Mouse (Mus musculus) frontal cortex, postnatal 14 days (tissue): ENCODE measurements around the gene Mios.

ENCODE experiments used
- DNase-seq, 2 experiments: peaks; one replicate each; pipeline ENCODE4 v3.0.0; 2022; ENCODE audit warnings: low spot score in 2 of 2

Gene Mios

GRCm38 (mm10) chr6:8209047-8209865 lies at the start of gene Mios:
Gene Mios (plus strand): TSS chr6:8209222.
- DNase-seq: peak; percentile 68 to 70

DNA sequence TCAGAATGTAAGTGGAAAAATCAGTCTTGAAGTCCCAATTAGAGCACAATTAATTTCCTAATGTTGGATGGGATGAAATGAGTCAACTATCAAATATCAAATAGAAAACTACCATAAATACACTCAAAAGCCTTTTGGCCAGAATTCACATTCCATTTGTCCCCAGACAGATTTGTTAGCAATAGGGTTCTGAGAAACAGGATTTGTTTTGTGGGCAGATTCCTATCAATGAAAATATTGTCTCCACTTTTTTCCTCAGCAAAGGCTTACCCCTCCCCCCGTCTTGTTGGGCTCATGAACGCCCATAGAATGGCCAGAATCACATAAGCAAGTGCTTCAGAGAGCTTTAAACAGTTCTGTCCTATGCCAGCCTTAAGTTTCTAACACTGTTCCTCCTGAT lies 49.0 kb upstream of the Mios start:
- no peak for DNase-seq

GRCm38 (mm10) chr6:8164741-8165140 lies 44.3 kb upstream of the Mios start:
- DNase-seq: no peak

GRCm38 (mm10) chr6:8172101-8172500 lies 36.9 kb upstream of the Mios start:
- no peak for DNase-seq

GRCm38 (mm10) chr6:8174062-8174461 lies 35.0 kb upstream of the Mios start:
- no peak for DNase-seq

- DNase-seq: no peak
These were observed 33.7 kb upstream of the Mios start for GRCm38 (mm10) chr6:8175346-8175745.

DNA sequence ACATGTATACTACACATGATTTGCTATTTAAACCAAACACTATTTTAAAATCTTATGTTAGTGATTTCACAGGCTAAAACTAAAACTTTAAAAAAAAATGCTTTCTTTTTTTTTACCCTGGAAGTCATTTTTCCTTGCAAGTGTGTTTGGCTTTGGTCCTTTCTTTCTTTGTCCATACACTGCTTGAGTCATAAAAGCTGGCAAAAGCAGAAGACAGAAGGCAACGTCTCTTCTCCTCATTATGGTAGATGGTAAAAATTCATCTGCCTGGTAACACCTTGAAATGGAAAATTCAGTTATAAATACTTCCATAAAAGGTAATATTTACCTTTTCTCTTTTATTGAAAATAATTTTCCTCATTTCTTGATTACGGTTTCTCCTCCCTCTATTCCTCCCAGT lies 32.9 kb upstream of the Mios start:
- no peak for DNase-seq

- DNase-seq: no peak
These were observed 30.6 kb upstream of the Mios start for GRCm38 (mm10) chr6:8178397-8178941.

DNA sequence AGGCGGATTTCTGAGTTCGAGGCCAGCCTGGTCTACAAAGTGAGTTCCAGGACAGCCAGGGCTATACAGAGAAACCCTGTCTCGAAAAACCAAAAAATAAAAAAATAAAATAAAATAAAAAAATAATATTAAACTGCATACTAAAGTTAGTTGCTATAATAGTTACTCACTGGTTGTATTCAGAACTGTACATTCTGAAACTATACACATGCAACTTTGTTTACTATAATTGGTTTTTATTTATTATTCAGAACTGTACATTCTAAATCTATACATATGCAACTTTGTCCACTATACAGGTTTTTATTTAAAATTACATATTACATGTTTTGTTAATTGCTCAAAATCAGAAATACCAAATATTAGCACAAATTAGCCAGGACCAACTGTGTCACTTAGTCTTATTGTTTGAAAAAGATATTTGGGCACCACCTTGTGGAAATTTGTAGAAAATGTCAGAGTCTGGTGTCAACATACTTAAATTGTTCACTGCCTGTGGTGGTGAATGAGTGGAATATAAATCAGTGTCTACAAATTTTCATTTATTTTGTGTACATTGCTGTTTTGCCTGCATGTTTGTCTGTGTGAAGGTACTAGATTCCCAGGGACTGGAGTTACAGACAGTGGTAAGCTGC lies 20.3 kb upstream of the Mios start:
- DNase-seq: no peak

GRCm38 (mm10) chr6:8189917-8190316 lies 19.1 kb upstream of the Mios start:
- DNase-seq: no peak

GRCm38 (mm10) chr6:8192517-8192916 lies 16.5 kb upstream of the Mios start, which contains the start of gene Col28a1:
Gene Col28a1 (minus strand): TSS chr6:8192617.
- DNase-seq: no peak

GRCm38 (mm10) chr6:8209866-8210186 lies 804 bp downstream of the Mios start:
- no peak for DNase-seq

- no peak for DNase-seq
These were observed 1.6 kb downstream of the Mios start for GRCm38 (mm10) chr6:8210661-8211060.

- DNase-seq: no peak
These were observed 18.0 kb downstream of the Mios start for GRCm38 (mm10) chr6:8227035-8227434.

GRCm38 (mm10) chr6:8228596-8228995 lies 19.6 kb downstream of the Mios start:
- no peak for DNase-seq

GRCm38 (mm10) chr6:8258316-8258715 lies 49.3 kb downstream of the Mios start:
- DNase-seq: no peak

DNA sequence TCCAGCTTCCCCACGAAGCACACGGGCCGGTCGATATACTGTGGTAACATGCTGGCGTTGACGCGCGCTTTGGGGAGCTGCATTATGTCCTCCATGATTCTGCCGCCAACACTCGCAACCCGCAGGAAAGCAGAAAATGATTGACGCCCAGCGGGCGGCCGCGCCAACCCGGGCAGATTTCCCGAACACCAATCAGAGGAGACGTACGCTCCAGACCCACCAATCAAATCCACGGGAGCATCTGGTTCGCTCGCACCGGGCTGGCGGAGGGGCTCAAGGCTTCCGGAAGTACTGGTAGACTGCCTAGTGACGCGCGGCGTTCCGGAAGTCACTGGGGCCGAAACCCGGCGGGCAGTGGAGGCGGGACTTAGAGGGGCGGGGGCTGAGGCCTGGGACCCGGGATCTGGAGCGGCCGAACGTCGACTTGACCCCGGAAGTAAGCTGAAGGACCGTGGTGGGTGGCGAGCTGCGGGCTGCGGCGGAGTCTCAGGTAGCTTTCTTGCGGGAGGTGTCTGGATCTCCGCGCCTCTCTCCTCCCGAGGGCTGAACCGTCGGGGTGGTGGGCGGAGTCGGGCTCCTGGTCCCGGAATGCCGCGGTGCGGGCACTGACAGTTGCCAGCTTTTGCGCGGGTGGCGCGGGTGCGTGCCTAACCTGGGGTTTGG lies 50.1 kb downstream of the Mios start, which contains the start of the genes Rpa3, Umad1 and Gm45062:
TSS of gene Rpa3 (minus strand) at position 170 of the 663 bp plus-strand sequence.
TSS of gene Umad1 (plus strand) at position 285 of the 663 bp plus-strand sequence.
TSS of gene Gm45062 (plus strand) at position 447 of the 663 bp plus-strand sequence.
- peak; percentile 98 for DNase-seq

DNA sequence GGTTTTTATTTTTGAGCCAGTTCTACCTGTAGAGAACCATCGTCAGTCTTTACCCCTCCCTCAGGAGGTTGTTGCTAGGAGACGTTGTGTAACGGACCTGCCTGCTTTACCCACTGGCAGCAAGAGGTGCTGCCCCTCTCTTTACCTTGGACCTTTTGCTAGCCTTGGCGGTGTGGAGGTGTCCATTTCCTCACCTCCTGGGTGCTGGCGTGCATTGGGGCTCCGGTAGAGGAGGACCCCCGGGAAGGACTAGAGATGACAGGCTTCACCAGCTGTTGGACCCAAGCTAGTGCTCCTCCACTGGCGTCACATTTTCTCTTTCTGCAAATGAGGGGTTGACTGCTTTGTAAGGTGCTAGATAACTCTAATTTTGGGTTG lies 50.6 kb downstream of the Mios start:
- no peak for DNase-seq

GRCm38 (mm10) chr6:8271047-8271446 lies 62.0 kb downstream of the Mios start:
- no peak for DNase-seq

DNA sequence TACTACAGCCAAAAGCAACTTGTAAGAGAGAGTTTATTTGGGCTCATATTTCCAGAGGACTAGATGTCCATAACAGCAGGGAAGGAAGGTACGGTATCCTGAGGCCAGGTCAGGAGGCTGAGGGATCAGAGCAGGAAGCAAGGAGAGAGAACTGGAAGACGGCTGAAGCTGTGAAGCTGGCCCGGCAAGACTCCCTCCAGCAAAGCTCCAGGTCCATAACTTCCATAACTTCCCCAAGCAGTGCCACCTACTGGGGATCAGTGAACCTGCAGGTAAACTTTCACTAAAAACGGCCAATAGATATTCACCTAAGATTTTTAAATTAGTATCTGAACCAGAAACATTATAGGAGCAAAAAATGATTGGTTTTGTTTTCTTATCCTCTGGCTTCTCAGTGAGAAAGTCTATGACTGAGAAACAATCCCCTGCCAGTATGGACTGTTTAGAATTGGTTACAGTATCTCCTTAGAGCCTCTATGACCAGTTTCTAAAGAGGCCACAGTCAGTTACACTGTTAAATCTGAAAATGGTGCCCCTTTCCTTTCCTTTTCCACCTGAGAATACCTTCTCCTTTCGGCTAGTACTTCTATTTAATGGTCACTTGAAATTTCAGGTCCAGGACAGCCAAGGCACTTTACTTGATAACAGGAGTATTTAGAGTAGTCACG lies 65.5 kb downstream of the Mios start:
- DNase-seq: peak in 1 of 2 experiments; percentile 40

GRCm38 (mm10) chr6:8275098-8275497 lies 66.1 kb downstream of the Mios start:
- DNase-seq: peak in 1 of 2 experiments; percentile 78

GRCm38 (mm10) chr6:8276431-8276830 lies 67.4 kb downstream of the Mios start:
- DNase-seq: no peak
